Mouse (Mus musculus) heart, postnatal 0 days (tissue): ENCODE data around the gene Gm10645.

Source experiments
- CTCF ChIP-seq: IDR thresholded peaks from 2 replicates; pipeline ENCODE4 v1.5.1; 2016; ENCODE audit warnings: antibody characterized with exemption, control low read depth, low read depth
- EP300 ChIP-seq: IDR thresholded peaks from 2 replicates; pipeline ENCODE4 v1.6.1; 2016; ENCODE audit warnings: antibody characterized with exemption, low read depth

GRCm38 (mm10) chr8:83170894-83171293 is 4.9 kb upstream of the Gm10645 start:
- no peak for TF ChIP-seq CTCF
- TF ChIP-seq EP300, result no peak
